Mouse (Mus musculus) heart, embryonic 13.5 days (tissue): Measurements from ENCODE around the gene Adra2b. TPM values are rescaled to one million over a fixed set of nuclear protein-coding genes. Genes with fewer than 3 reads are reported as not detected.

Experiments
- ATAC-seq: fragments of 200-750 bp; cut with Nextera tagmentation; 2 replicates; pipeline ENCODE4 v1.8.0; 2017; ENCODE audit warnings: moderate TSS enrichment; ENCODE audit not compliant: insufficient number of reproducible peaks, low FRiP score, low TSS enrichment; ENCODE audit errors: extremely low read depth
- H3K27ac ChIP-seq: fragments of 300-500 bp; sonication (generic); replicated peaks from 2 replicates; pipeline ENCODE4 v1.5.1; 2015; ENCODE audit warnings: moderate library complexity, mild to moderate bottlenecking, inconsistent platforms
- H3K27me3 ChIP-seq: fragments of 300-500 bp; sonication (generic); replicated peaks from 2 replicates; pipeline ENCODE4 v1.6.1; 2015; ENCODE audit warnings: mild to moderate bottlenecking, inconsistent platforms
- H3K36me3 ChIP-seq: fragments of 300-500 bp; sonication (generic); 2 replicates; pipeline ENCODE4 v1.6.1; 2015; ENCODE audit warnings: mild to moderate bottlenecking, inconsistent platforms
- H3K4me1 ChIP-seq: fragments of 300-500 bp; sonication (generic); 2 replicates; pipeline ENCODE4 v1.6.1; 2015; ENCODE audit warnings: inconsistent platforms
- H3K4me2 ChIP-seq: fragments of 300-500 bp; sonication (generic); 2 replicates; pipeline ENCODE4 v1.6.1; 2015; ENCODE audit warnings: inconsistent platforms, mild to moderate bottlenecking, moderate library complexity
- H3K4me3 ChIP-seq: fragments of 300-500 bp; sonication (generic); 2 replicates; pipeline ENCODE4 v1.5.1; 2015; ENCODE audit warnings: moderate library complexity, mild to moderate bottlenecking, inconsistent platforms
- H3K9ac ChIP-seq: fragments of 300-500 bp; sonication (generic); 2 replicates; pipeline ENCODE4 v1.6.1; 2015; ENCODE audit warnings: inconsistent platforms, mild to moderate bottlenecking, moderate library complexity
- H3K9me3 ChIP-seq: fragments of 300-500 bp; sonication (generic); 2 replicates; pipeline ENCODE4 v1.6.1; 2016; ENCODE audit warnings: inconsistent platforms
- WGBS: fragments of 180-500 bp; shearing (Covaris S2); methylation state at CpG from one replicate; pipeline ENCODE4 v1.1.7; 2015; ENCODE audit warnings: mixed read lengths; 5-methylcytosine and 5-hydroxymethylcytosine counted together
- polyA plus RNA-seq: library from polyadenylated mRNA; unstranded; fragments of >200 nt; fragmentation: Nextera tagmentation; extraction: Ambion mirVana; gene quantifications from 2 replicates; pipeline ENCODE4 v1.2.1, GENCODE M21; 2015

Adra2b gene
- polyA plus RNA-seq, 1 experiment from 2014 or later, result 1.6 TPM

DNA sequence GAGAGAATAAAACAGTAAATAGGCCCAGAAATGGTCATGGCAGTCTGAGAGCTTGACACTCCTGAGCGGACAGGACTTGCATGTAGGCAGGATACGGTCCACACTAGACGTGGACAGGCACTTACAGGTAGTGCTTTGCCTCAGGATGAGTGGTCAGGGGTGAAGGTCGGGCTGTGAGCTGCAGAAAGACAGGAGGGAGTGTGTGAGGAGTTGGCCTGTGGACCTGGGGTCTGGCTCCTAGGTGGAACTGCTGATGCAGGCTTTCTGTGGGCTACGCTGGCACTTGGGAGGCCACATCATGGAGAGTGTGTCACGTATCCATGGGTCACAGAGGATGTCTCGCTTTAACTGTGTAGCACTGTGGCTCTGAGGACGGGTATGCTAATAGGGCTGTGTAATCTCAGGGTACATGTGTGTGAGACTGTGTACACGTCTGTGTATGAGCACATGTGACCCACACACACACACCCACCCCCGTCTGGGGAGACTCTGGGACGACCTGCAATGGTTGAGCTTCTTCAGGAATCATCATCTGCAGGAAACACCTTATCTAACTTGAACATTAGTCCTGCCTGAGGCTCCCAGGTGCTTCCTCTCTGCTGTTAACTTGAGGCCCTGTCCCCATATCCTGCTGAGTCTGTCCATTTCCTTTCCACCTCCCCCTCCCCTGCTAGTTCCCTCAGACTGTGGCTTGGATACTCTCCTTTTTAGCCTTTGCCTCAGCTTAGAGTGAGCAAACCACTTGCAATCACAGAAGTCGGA lies 34.7 kb upstream of the Adra2b start:
- Histone ChIP-seq H3K4me1 (peaks cover 22% of the 10 kb centered on the region), H3K9ac (peak overlapping the region; percentile 26; the same call in 1 of the 2 replicates), H3K4me3 (no peak overlapping the region), H3K27me3 (no peaks in the 10 kb centered on the region), H3K4me2 (no peak overlapping the region), H3K27ac (peak overlapping the region; percentile 81), H3K36me3 (no peaks in the 10 kb centered on the region), H3K9me3 (no peaks in the 10 kb centered on the region)
- ATAC-seq, result 0 out of 2 replicates have a peak, but pooled peaks have one; percentile 21
- 49% methylated on average over 12 of the region's 12 CpGs for WGBS

DNA sequence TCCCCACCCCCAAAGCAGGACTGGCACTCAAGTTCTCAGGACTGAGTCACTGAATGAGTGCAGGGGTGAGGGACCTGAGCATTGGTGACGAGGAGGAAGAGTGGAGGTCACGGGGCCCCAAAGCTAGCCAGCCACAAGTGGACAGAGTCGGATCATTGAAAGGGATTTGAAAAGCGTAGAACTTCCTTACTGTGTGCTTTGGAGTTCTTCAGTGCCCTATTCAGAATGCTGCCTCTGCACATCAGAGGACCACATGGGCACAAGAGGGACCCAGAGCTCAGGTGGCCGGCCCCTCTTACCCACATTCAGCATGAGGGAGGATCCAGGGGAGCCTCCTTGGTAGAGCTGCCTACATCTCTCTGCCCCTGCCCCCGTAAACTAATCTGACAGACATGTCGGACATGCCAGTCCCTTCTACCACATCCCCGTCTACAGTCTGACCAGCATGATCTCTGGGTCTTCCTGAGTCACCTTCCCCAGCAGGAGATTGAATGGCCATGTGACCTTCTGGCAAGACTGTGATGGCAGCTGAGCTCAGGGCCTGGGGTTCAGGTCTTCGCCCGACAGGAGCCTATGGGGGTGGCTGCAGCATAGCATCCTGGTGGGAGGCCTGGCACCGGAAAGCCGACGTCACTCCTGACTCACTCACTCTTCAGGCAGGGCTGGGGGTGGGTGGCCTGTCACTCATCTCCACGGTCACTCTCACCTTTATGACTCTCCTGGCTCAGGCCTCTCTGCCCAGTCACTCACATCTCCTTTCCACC lies 30.0 kb upstream of the Adra2b start:
- 72% methylated on average over 14 of the region's 14 CpGs for WGBS
- Histone ChIP-seq H3K4me2 (no peak overlapping the region), H3K4me1 (peaks cover 53% of the 10 kb centered on the region), H3K4me3 (no peak overlapping the region), H3K27ac (no peak overlapping the region), H3K9ac (no peak overlapping the region), H3K27me3 (peaks cover 35% of the 10 kb centered on the region), H3K9me3 (no peaks in the 10 kb centered on the region), H3K36me3 (no peaks in the 10 kb centered on the region)
- no peak for ATAC-seq

DNA sequence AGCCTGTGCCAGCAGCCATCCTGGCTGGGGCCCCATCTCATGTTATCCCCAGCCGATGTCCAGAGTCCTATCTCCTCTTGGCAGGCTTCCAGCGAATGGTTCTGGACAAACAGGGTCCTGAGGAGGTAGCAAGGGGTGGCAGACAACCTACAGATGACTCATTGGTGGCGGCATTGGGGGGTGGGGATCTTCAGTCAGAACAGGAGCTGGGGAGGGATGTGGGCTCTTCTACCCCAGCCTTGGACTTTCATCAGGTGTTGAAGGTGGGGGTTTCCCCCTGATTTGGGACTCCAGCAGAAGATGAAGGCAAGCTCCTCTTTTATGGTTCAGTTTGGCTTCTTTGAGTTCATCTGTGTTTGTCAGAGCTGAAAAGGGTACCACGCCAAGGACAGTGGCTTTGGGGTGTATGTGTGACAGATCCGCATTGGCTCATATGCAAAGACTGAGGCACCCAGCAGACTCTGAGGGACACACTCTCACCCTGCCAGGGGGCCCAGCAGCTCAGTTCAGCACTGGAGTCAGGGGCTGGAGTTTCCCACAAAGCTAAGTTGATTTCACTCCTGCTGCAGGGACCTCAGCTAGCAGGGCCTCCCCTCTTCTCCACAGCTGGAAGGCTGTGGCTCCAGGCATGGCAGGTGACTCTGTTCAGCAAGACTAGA lies 28.9 kb upstream of the Adra2b start:
- Histone ChIP-seq H3K9ac (no peak overlapping the region), H3K4me3 (no peak overlapping the region), H3K4me2 (no peak overlapping the region), H3K27ac (no peak overlapping the region), H3K9me3 (no peaks in the 10 kb centered on the region), H3K4me1 (peaks cover 45% of the 10 kb centered on the region), H3K27me3 (peaks cover 39% of the 10 kb centered on the region), H3K36me3 (no peaks in the 10 kb centered on the region)
- no peak for ATAC-seq
- WGBS, result 51% methylated on average over 5 of the region's 5 CpGs

DNA sequence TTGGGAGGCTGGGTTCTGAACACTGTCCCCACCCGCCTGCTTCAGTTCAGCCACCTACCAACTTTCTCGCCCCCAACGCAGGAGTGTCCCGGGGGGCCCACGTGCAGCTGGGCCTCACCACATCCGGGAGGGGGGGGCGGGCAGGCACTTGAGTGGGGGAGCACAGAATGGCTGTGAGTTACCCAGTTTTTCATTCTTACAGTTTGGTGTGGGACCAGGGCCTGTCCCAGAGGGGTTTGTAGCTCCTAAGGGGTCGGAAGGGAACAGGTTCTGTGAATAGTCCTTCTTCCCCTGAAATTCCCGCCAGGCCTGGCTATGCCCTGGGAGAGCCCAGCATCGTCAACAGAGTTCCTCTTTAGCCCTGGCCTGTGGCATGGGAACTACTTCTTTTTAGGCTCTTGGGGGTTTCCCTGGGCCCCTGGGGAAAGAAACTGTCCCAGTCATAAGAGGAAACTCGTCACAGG lies 27.9 kb upstream of the Adra2b start:
- Histone ChIP-seq H3K4me2 (peak overlapping the region; percentile 91), H3K36me3 (no peaks in the 10 kb centered on the region), H3K27ac (peak overlapping the region; percentile 39), H3K27me3 (peaks cover 39% of the 10 kb centered on the region), H3K4me3 (no peak overlapping the region), H3K9ac (0 out of 2 replicates have a peak overlapping the region, but pooled peaks have one; percentile 40), H3K4me1 (peaks cover 38% of the 10 kb centered on the region), H3K9me3 (no peaks in the 10 kb centered on the region)
- WGBS, result 55% methylated on average over 11 of the region's 11 CpGs
- ATAC-seq, result no peak

DNA sequence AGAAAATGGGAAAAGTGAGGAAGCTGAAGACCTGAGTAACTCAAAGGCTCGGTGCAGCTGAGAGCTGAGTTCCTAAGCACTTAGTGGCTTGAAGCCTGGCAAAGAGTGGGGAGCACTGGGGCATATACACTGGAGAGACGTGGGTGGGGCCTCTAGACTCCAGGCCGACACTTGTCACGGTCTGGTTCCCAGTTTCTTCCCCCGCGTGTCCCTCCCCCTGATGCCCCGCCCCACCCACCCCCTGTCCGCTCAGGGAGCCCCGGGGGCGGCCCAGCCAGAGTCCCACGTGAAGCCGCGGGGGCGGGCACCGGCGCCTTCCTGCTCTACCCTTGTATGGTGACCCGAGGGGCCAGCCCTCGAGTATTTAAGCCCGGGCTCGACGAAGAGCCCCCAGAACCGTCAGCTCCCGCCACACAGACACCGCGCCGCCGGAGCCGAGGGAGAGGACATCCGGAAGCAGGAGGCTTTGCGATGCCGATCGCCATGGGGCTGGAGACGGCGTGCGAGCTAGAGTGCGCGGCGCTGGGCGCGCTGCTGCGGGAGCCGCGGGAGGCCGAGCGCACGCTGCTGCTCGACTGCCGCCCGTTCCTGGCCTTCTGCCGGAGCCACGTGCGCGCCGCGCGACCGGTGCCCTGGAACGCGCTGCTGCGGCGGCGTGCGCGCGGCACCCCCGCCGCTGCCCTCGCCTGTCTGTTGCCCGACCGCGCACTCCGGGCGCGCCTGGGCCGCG lies 27.1 kb upstream of the Adra2b start, which contains the start of gene Dusp2:
Gene Dusp2, plus strand, starts transcription at position 393 of the 730 bp plus-strand sequence.
- peak within 1 kb of the TSS; percentile 68 for H3K4me3 ChIP-seq
- peak within 1 kb of the TSS; percentile 83 for H3K9ac ChIP-seq
- peak; percentile 66 for ATAC-seq
- peaks cover 38% of the 10 kb centered on the region for H3K4me1 ChIP-seq
- under 1% methylated on average over 76 of the region's 76 CpGs for WGBS
- H3K27me3 ChIP-seq, result peaks cover 39% of the 10 kb centered on the region
- H3K4me2 ChIP-seq, result peak within 1 kb of the TSS; percentile 91
- H3K27ac ChIP-seq, result peak within 1 kb of the TSS; percentile 74
- no peaks in the 10 kb centered on the region for H3K9me3 ChIP-seq
- H3K36me3 ChIP-seq, result no peaks in the 10 kb centered on the region

DNA sequence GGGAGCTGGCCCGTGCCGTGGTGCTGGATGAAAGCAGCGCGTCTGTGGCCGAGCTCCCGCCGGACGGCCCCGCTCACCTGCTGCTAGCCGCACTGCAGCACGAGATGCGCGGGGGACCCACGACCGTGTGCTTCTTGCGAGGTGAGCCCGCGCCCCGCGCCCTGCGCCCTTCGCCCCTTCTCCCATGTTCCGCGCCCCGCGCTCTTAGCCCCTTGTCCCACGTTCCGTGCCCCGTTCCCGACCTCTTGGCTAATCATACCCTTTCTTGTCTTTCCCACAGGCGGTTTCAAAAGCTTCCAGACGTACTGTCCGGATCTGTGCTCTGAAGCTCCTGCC lies 26.5 kb upstream of the Adra2b start:
- Histone ChIP-seq H3K4me3 (peak overlapping the region; percentile 68), H3K4me2 (peak overlapping the region; percentile 91), H3K9ac (peak overlapping the region; percentile 83), H3K27ac (peak overlapping the region; percentile 74), H3K36me3 (no peaks in the 10 kb centered on the region), H3K9me3 (no peaks in the 10 kb centered on the region), H3K4me1 (peaks cover 38% of the 10 kb centered on the region), H3K27me3 (peaks cover 39% of the 10 kb centered on the region)
- 1% methylated on average over 33 of the region's 33 CpGs for WGBS
- ATAC-seq, result no peak

DNA sequence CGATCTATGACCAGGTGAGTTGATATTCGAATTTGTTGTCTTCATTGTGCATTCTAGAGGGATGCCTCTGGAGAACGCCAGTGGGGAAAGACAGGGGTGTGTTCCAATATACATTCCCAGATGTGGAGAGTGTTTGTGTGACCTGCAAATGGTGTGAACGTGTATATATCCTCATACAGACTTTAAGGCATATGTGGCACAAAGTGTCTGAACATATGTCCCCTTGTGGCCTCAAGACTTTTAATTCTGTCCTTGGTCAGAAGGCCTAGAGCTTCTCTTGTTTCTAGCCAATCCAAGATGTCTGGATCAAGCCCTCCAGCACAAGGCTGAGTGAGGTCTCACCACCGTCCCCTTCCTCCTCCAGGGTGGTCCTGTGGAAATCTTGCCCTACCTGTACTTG lies 26.1 kb upstream of the Adra2b start:
- Histone ChIP-seq H3K27me3 (peaks cover 41% of the 10 kb centered on the region), H3K9ac (peak overlapping the region; percentile 83), H3K27ac (peak overlapping the region; percentile 74), H3K4me1 (peaks cover 38% of the 10 kb centered on the region), H3K4me3 (peak overlapping the region; percentile 68), H3K9me3 (no peaks in the 10 kb centered on the region), H3K36me3 (no peaks in the 10 kb centered on the region), H3K4me2 (peak overlapping the region; percentile 91)
- no peak for ATAC-seq
- 27% methylated on average over 5 of the region's 5 CpGs for WGBS

DNA sequence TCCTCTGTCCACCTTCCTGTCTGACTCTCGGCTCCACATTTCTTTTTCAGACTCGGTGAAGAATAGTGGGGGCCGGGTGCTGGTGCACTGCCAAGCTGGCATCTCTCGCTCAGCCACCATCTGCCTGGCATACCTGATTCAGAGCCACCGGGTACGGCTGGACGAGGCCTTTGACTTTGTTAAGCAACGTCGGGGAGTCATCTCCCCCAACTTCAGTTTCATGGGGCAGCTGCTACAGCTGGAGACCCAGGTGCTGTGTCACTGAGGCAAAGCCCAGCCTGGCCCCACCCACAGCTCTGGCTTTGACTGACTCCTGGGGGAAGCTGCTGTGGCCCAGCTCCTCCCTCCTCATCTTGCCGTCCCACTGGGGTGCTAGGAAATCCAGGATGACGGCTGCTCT lies 25.5 kb upstream of the Adra2b start:
- peak overlapping the region; percentile 91 for H3K4me2 ChIP-seq
- H3K9ac ChIP-seq, result peak overlapping the region; percentile 83
- H3K36me3 ChIP-seq, result no peaks in the 10 kb centered on the region
- peaks cover 47% of the 10 kb centered on the region for H3K27me3 ChIP-seq
- 48% methylated on average over 11 of the region's 11 CpGs for WGBS
- peak overlapping the region; percentile 74 for H3K27ac ChIP-seq
- H3K4me3 ChIP-seq, result peak overlapping the region; percentile 68
- H3K4me1 ChIP-seq, result peaks cover 38% of the 10 kb centered on the region
- no peak for ATAC-seq
- H3K9me3 ChIP-seq, result no peaks in the 10 kb centered on the region

DNA sequence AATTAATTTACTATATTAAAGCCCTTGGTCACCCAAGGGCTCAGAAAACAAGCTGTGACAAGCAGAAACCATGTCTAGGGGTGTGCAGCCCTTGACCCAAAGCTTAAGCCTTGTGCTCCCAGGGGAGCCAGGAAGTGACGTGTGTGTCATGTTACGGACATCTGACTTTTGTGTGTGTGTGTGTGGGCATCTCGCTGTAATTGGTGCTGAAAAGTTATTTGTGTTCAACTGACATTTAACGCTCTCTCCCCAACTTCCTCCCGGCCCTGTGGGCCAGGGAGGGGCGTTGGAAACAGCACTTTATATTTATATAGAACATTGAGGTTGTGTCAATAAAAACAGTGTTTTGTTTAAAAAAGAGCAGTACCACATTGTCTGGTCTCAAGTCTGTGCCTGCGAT lies 25.0 kb upstream of the Adra2b start:
- Histone ChIP-seq H3K4me1 (peaks cover 34% of the 10 kb centered on the region), H3K27me3 (peaks cover 49% of the 10 kb centered on the region), H3K27ac (0 out of 2 replicates have a peak overlapping the region, but pooled peaks have one; percentile 74), H3K9ac (peak overlapping the region; percentile 83), H3K9me3 (no peaks in the 10 kb centered on the region), H3K4me2 (peak overlapping the region; percentile 91), H3K4me3 (peak overlapping the region; percentile 68), H3K36me3 (no peaks in the 10 kb centered on the region)
- no peak for ATAC-seq
- 71% methylated on average over 7 of the region's 7 CpGs for WGBS

DNA sequence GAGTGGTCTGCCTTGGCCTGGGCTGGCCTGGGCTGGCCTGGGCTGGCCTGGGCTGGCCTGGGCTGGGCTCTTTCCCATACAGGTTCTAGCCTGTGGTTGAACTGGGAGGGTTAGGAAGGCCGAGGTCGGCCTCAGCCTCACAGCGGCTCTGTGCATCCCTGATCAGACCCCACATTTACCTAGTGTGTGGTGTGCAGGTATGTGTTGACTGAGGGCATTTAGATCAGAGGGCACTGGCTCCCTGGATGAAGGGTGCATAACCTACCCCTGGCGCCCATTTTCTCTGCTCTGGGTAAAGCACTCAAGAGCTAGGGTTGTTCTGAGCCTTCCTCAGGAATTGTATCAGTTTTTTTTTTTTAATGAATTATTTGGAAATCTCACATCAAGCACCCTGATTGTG lies 24.6 kb upstream of the Adra2b start, which contains the start of gene Astl:
Gene Astl, plus strand, starts transcription at position 224 of the 400 bp plus-strand sequence.
- H3K4me1 ChIP-seq, result peaks cover 30% of the 10 kb centered on the region
- no peak for ATAC-seq
- H3K9ac ChIP-seq, result peak within 1 kb of the TSS; percentile 83
- no peaks in the 10 kb centered on the region for H3K9me3 ChIP-seq
- H3K27me3 ChIP-seq, result peaks cover 54% of the 10 kb centered on the region
- H3K27ac ChIP-seq, result peak within 1 kb of the TSS; percentile 74
- WGBS, result 85% methylated on average over 4 of the region's 4 CpGs
- peak within 1 kb of the TSS; percentile 68 for H3K4me3 ChIP-seq
- H3K4me2 ChIP-seq, result peak within 1 kb of the TSS; percentile 91
- H3K36me3 ChIP-seq, result no peaks in the 10 kb centered on the region
